Mouse (Mus musculus): Measurements from ENCODE around the gene Nucb2.

GRCm38 (mm10) chr7:116485062-116485601 lies 19.0 kb upstream of the Nucb2 start:
- TF ChIP-seq CTCF (IDR thresholded peaks at IDR 0.05; ENCODE audit: low read depth, low read length) (no peak), POLR2A (IDR thresholded peaks at IDR 0.05; ENCODE audit: borderline replicate concordance, low read depth, low read length) (no peak)

Measured in bone marrow macrophage, adult 2 months (primary cell).